Mouse (Mus musculus) layer of hippocampus, postnatal 25 days (tissue): ENCODE measurements around the gene Rbm25. TPM values are rescaled to one million over a fixed set of nuclear protein-coding genes. Genes with fewer than 3 reads are reported as not detected.

ENCODE experiments used
- DNase-seq, 2 experiments: peaks; one replicate each; pipeline ENCODE4 v3.0.0; 2022; ENCODE audit warnings: mixed read lengths in 2 of 2, low spot score in 1 of 2; ENCODE audit errors: extremely low spot score in 1 of 2
- total RNA-seq, 2 experiments: library from RNA; stranded (reverse); gene quantifications; 2 replicates each; pipeline ENCODE4 v1.2.3; 2021

Rbm25 gene
- total RNA-seq, 2 experiments from 2014 or later: 88.8 to 125 TPM

- no peak for DNase-seq
Observed at GRCm38 (mm10) chr12:83721281-83721680, 90.2 kb downstream of the Rbm25 start.

- DNase-seq: no peak
Observed at GRCm38 (mm10) chr12:83723037-83723436, 92.0 kb downstream of the Rbm25 start.

- no peak for DNase-seq
Observed at GRCm38 (mm10) chr12:83726510-83727308, 95.7 kb downstream of the Rbm25 start.

- no peak for DNase-seq
Observed at GRCm38 (mm10) chr12:83732225-83732624, 101.2 kb downstream of the Rbm25 start.

Other genes with a start within 250 kb of the Rbm25 start
- gene Dpf3, start 143.5 kb upstream of the Rbm25 start, total RNA-seq: 10 to 100 TPM; 21.2 to 28.7 TPM
- gene Dcaf4, start 110.8 kb upstream of the Rbm25 start, total RNA-seq: 10 to 100 TPM; 27.5 to 29.9 TPM
- 10 to 100 TPM; 45.3 to 45.7 TPM for gene Zfyve1, start 34.0 kb upstream of the Rbm25 start, total RNA-seq
- gene Psen1, start 56.9 kb downstream of the Rbm25 start, total RNA-seq: 10 to 100 TPM; 67.7 to 67.8 TPM
- 1 to 10 TPM; 2.4 to 3.5 TPM for gene Papln, start 132.4 kb downstream of the Rbm25 start, total RNA-seq